Mouse (Mus musculus): ENCODE results near the gene Klhdc7a. TPM values are rescaled to one million over a fixed set of nuclear protein-coding genes. Genes with fewer than 3 reads are reported as not detected.

Klhdc7a gene
- polyA plus RNA-seq, 1 experiment from 2014 or later, result 1.7 TPM

- Histone ChIP-seq H3K36me3 (ENCODE audit: control insufficient read depth, insufficient read depth, low read length) (no peaks in the 10 kb centered on the region), H3K27ac (replicated peaks) (no peak overlapping the region), H3K9me3 (ENCODE audit: control insufficient read depth, low read length) (no peaks in the 10 kb centered on the region), H3K4me1 (replicated peaks; ENCODE audit: control insufficient read depth, insufficient read depth) (no peaks in the 10 kb centered on the region), H3K27me3 (ENCODE audit: control insufficient read depth, insufficient read depth, low read length) (no peaks in the 10 kb centered on the region), H3K9ac (ENCODE audit: low read length) (no peak overlapping the region), H3K4me2 (replicated peaks; ENCODE audit: low read depth) (no peak overlapping the region), H3K4me3 (ENCODE audit: low read depth, low read length) (no peak overlapping the region)
- no peak for TF ChIP-seq CTCF (IDR thresholded peaks at IDR 0.05; ENCODE audit: low read depth)
- no peak for TF ChIP-seq EP300 (optimal IDR thresholded peaks at IDR 0.05)
- WGBS, result 96% methylated on average over 3 of the region's 3 CpGs
- DNase-seq (ENCODE audit: low spot score) (no peak), ATAC-seq (ENCODE audit: low FRiP score, low TSS enrichment) (no peak)
These were observed 8.6 kb downstream of the Klhdc7a start for GRCm38 (mm10) chr4:139959188-139959587.

GRCm38 (mm10) chr4:139950876-139951485 lies 16.8 kb downstream of the Klhdc7a start:
- H3K27ac ChIP-seq (replicated peaks), result no peak overlapping the region
- no peaks in the 10 kb centered on the region for H3K9me3 ChIP-seq (ENCODE audit: control insufficient read depth, low read length)
- ATAC-seq (ENCODE audit: low FRiP score, low TSS enrichment) (peak; percentile 26; the same call in 1 of the 2 replicates), DNase-seq (ENCODE audit: low spot score) (no peak)
- H3K4me3 ChIP-seq (ENCODE audit: low read depth, low read length), result no peak overlapping the region
- no peaks in the 10 kb centered on the region for H3K27me3 ChIP-seq (ENCODE audit: control insufficient read depth, insufficient read depth, low read length)
- H3K4me1 ChIP-seq (replicated peaks; ENCODE audit: control insufficient read depth, insufficient read depth), result no peaks in the 10 kb centered on the region
- H3K9ac ChIP-seq (ENCODE audit: low read length), result no peak overlapping the region
- 51% methylated on average over 6 of the region's 7 CpGs for WGBS
- no peaks in the 10 kb centered on the region for H3K36me3 ChIP-seq (ENCODE audit: control insufficient read depth, insufficient read depth, low read length)
- no peak overlapping the region for H3K4me2 ChIP-seq (replicated peaks; ENCODE audit: low read depth)
- no peak for TF ChIP-seq CTCF (IDR thresholded peaks at IDR 0.05; ENCODE audit: low read depth)
- no peak for TF ChIP-seq EP300 (optimal IDR thresholded peaks at IDR 0.05)

- H3K9ac ChIP-seq (ENCODE audit: low read length), result no peak overlapping the region
- H3K4me1 ChIP-seq (replicated peaks; ENCODE audit: control insufficient read depth, insufficient read depth), result no peaks in the 10 kb centered on the region
- H3K9me3 ChIP-seq (ENCODE audit: control insufficient read depth, low read length), result no peaks in the 10 kb centered on the region
- 0 out of 2 replicates have a peak, but pooled peaks have one; percentile 65 for ATAC-seq (ENCODE audit: low FRiP score, low TSS enrichment)
- peak; percentile 73 for DNase-seq (ENCODE audit: low spot score)
- H3K4me3 ChIP-seq (ENCODE audit: low read depth, low read length), result peak overlapping the region; percentile 17; the same call in 1 of the 2 replicates
- 1% methylated on average over 20 of the region's 20 CpGs for WGBS
- TF ChIP-seq EP300 (optimal IDR thresholded peaks at IDR 0.05) (no peak), CTCF (IDR thresholded peaks at IDR 0.05; ENCODE audit: low read depth) (no peak)
- H3K27ac ChIP-seq (replicated peaks), result no peak overlapping the region
- H3K27me3 ChIP-seq (ENCODE audit: control insufficient read depth, insufficient read depth, low read length), result no peaks in the 10 kb centered on the region
- H3K4me2 ChIP-seq (replicated peaks; ENCODE audit: low read depth), result peak overlapping the region; percentile 44
- H3K36me3 ChIP-seq (ENCODE audit: control insufficient read depth, insufficient read depth, low read length), result no peaks in the 10 kb centered on the region
These were observed 17.4 kb downstream of the Klhdc7a start for GRCm38 (mm10) chr4:139950431-139950848.

DNA sequence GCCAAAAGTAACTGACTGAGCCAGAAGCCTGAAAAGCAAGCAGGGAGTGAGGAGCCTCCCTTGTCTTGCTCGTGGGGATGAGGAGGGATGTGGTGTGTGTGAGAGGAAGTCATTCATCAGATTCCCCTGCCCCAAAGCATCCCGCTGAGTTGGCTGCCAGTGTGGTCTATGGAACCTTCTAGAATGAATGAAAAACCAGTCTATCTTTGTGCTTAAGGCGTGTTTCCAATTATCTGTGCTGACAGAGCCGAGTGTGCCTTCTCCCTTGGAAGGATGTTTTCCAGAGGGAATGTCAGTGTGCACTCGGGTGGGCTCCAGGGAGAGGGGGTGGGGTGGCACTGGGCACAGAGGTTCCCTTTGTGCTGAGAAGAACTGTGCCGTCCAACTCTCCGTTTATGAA lies 19.2 kb downstream of the Klhdc7a start:
- Histone ChIP-seq H3K36me3 (ENCODE audit: control insufficient read depth, insufficient read depth, low read length) (no peaks in the 10 kb centered on the region), H3K9me3 (ENCODE audit: control insufficient read depth, low read length) (no peaks in the 10 kb centered on the region), H3K4me2 (replicated peaks; ENCODE audit: low read depth) (no peak overlapping the region), H3K27me3 (ENCODE audit: control insufficient read depth, insufficient read depth, low read length) (no peaks in the 10 kb centered on the region), H3K27ac (replicated peaks) (no peak overlapping the region), H3K4me3 (ENCODE audit: low read depth, low read length) (no peak overlapping the region), H3K4me1 (replicated peaks; ENCODE audit: control insufficient read depth, insufficient read depth) (no peaks in the 10 kb centered on the region), H3K9ac (ENCODE audit: low read length) (no peak overlapping the region)
- WGBS, result 27% methylated on average over 7 of the region's 7 CpGs
- DNase-seq (ENCODE audit: low spot score) (no peak), ATAC-seq (ENCODE audit: low FRiP score, low TSS enrichment) (no peak)
- TF ChIP-seq CTCF (IDR thresholded peaks at IDR 0.05; ENCODE audit: low read depth), result no peak
- TF ChIP-seq EP300 (optimal IDR thresholded peaks at IDR 0.05), result no peak

- peak; percentile 47 for TF ChIP-seq CTCF (IDR thresholded peaks at IDR 0.05; ENCODE audit: low read depth)
- no peak for TF ChIP-seq EP300 (optimal IDR thresholded peaks at IDR 0.05)
- Histone ChIP-seq H3K4me1 (replicated peaks; ENCODE audit: control insufficient read depth, insufficient read depth) (no peaks in the 10 kb centered on the region), H3K9ac (ENCODE audit: low read length) (no peak overlapping the region), H3K36me3 (ENCODE audit: control insufficient read depth, insufficient read depth, low read length) (no peaks in the 10 kb centered on the region), H3K27ac (replicated peaks) (no peak overlapping the region), H3K27me3 (ENCODE audit: control insufficient read depth, insufficient read depth, low read length) (no peaks in the 10 kb centered on the region), H3K4me3 (ENCODE audit: low read depth, low read length) (no peak overlapping the region), H3K4me2 (replicated peaks; ENCODE audit: low read depth) (no peak overlapping the region), H3K9me3 (ENCODE audit: control insufficient read depth, low read length) (no peaks in the 10 kb centered on the region)
- no peak for DNase-seq (ENCODE audit: low spot score)
- no peak for ATAC-seq (ENCODE audit: low FRiP score, low TSS enrichment)
- WGBS, result 89% methylated on average over 2 of the region's 2 CpGs
These were observed 20.5 kb downstream of the Klhdc7a start for GRCm38 (mm10) chr4:139947341-139947740.

GRCm38 (mm10) chr4:139941831-139942230 lies 26.0 kb downstream of the Klhdc7a start:
- Histone ChIP-seq H3K36me3 (ENCODE audit: control insufficient read depth, insufficient read depth, low read length) (no peaks in the 10 kb centered on the region), H3K27me3 (ENCODE audit: control insufficient read depth, insufficient read depth, low read length) (no peaks in the 10 kb centered on the region), H3K9ac (ENCODE audit: low read length) (no peak overlapping the region), H3K9me3 (ENCODE audit: control insufficient read depth, low read length) (no peaks in the 10 kb centered on the region), H3K4me3 (ENCODE audit: low read depth, low read length) (no peak overlapping the region), H3K27ac (replicated peaks) (no peak overlapping the region), H3K4me2 (replicated peaks; ENCODE audit: low read depth) (no peak overlapping the region), H3K4me1 (replicated peaks; ENCODE audit: control insufficient read depth, insufficient read depth) (no peaks in the 10 kb centered on the region)
- WGBS, result 74% methylated on average over 2 of the region's 2 CpGs
- DNase-seq (ENCODE audit: low spot score) (no peak), ATAC-seq (ENCODE audit: low FRiP score, low TSS enrichment) (no peak)
- TF ChIP-seq CTCF (IDR thresholded peaks at IDR 0.05; ENCODE audit: low read depth) (no peak), EP300 (optimal IDR thresholded peaks at IDR 0.05) (no peak)

Measured in stomach, postnatal 0 days (tissue).